Mouse (Mus musculus): ENCODE data around the gene Ctnnd1. TPM values are rescaled to one million over a fixed set of nuclear protein-coding genes. Genes with fewer than 3 reads are reported as not detected.
A peak's percentile ranks its signal among the peaks of the same experiment; 100 is the strongest.

Gene Ctnnd1
- polyA plus RNA-seq, 1 experiment from 2014 or later = 57.2 TPM

GRCm38 (mm10) chr2:84649674-84650073 lies 891 bp downstream of the Ctnnd1 start:
- Histone ChIP-seq H3K27ac (ENCODE audit: low read length) (peak overlapping the region; percentile 90), H3K4me3 (ENCODE audit: low read length) (peak overlapping the region; percentile 69)
- WGBS = 0% methylated on average over 10 of the region's 10 CpGs

GRCm38 (mm10) chr2:84648369-84648768 lies 2.2 kb downstream of the Ctnnd1 start:
- 18% methylated on average over 6 of the region's 6 CpGs for WGBS

More at GRCm38 (mm10) chr2:84649674-84650073, 891 bp downstream of the Ctnnd1 start:
- Histone ChIP-seq H3K9ac (ENCODE audit: low read depth, low read length) (peak overlapping the region; percentile 80), H3K4me1 (ENCODE audit: control insufficient read depth, insufficient read depth, low read length) (0 out of 2 replicates have a peak, but pooled peaks cover 12% of the 10 kb centered on the region), H3K36me3 (ENCODE audit: control insufficient read depth, insufficient read depth, low read length) (no peaks in the 10 kb centered on the region), H3K27me3 (replicated peaks; ENCODE audit: control insufficient read depth, insufficient read depth, low read length) (no peaks in the 10 kb centered on the region), H3K4me2 (ENCODE audit: low read depth, low read length) (peak overlapping the region; percentile 52), H3K9me3 (ENCODE audit: control insufficient read depth, low read length) (no peaks in the 10 kb centered on the region)
- peak; percentile 51; the same call in 1 of the 2 replicates for ATAC-seq

GRCm38 (mm10) chr2:84647051-84647568 lies 3.5 kb downstream of the Ctnnd1 start:
- H3K4me3 ChIP-seq (ENCODE audit: low read length) = peak overlapping the region; percentile 25
- no peak overlapping the region for H3K27ac ChIP-seq (ENCODE audit: low read length)
- WGBS = 79% methylated on average over 6 of the region's 6 CpGs
- peak overlapping the region; percentile 14; the same call in 1 of the 2 replicates for H3K9ac ChIP-seq (ENCODE audit: low read depth, low read length)
- no peaks in the 10 kb centered on the region for H3K9me3 ChIP-seq (ENCODE audit: control insufficient read depth, low read length)
- ATAC-seq = no peak
- peaks cover 22% of the 10 kb centered on the region for H3K4me1 ChIP-seq (ENCODE audit: control insufficient read depth, insufficient read depth, low read length)
- no peaks in the 10 kb centered on the region for H3K36me3 ChIP-seq (ENCODE audit: control insufficient read depth, insufficient read depth, low read length)
- H3K27me3 ChIP-seq (replicated peaks; ENCODE audit: control insufficient read depth, insufficient read depth, low read length) = no peaks in the 10 kb centered on the region
- peak overlapping the region; percentile 68 for H3K4me2 ChIP-seq (ENCODE audit: low read depth, low read length)

More at GRCm38 (mm10) chr2:84648369-84648768, 2.2 kb downstream of the Ctnnd1 start:
- Histone ChIP-seq H3K4me2 (ENCODE audit: low read depth, low read length) (peak overlapping the region; percentile 68), H3K9me3 (ENCODE audit: control insufficient read depth, low read length) (no peaks in the 10 kb centered on the region), H3K27ac (ENCODE audit: low read length) (no peak overlapping the region), H3K36me3 (ENCODE audit: control insufficient read depth, insufficient read depth, low read length) (no peaks in the 10 kb centered on the region), H3K9ac (ENCODE audit: low read depth, low read length) (peak overlapping the region; percentile 62), H3K27me3 (replicated peaks; ENCODE audit: control insufficient read depth, insufficient read depth, low read length) (no peaks in the 10 kb centered on the region), H3K4me3 (ENCODE audit: low read length) (peak overlapping the region; percentile 51), H3K4me1 (ENCODE audit: control insufficient read depth, insufficient read depth, low read length) (peaks cover 17% of the 10 kb centered on the region; the same call in 1 of the 2 replicates)
- no peak for ATAC-seq

- H3K4me3 ChIP-seq (ENCODE audit: low read length) = no peak overlapping the region
- ATAC-seq = no peak
These were observed 4.4 kb downstream of the Ctnnd1 start for GRCm38 (mm10) chr2:84646138-84646537.

GRCm38 (mm10) chr2:84640833-84641232 lies 9.7 kb downstream of the Ctnnd1 start:
- Histone ChIP-seq H3K9ac (ENCODE audit: low read depth, low read length) (no peak overlapping the region), H3K4me1 (ENCODE audit: control insufficient read depth, insufficient read depth, low read length) (peaks cover 63% of the 10 kb centered on the region), H3K9me3 (ENCODE audit: control insufficient read depth, low read length) (no peaks in the 10 kb centered on the region), H3K36me3 (ENCODE audit: control insufficient read depth, insufficient read depth, low read length) (no peaks in the 10 kb centered on the region), H3K4me3 (ENCODE audit: low read length) (no peak overlapping the region), H3K27me3 (replicated peaks; ENCODE audit: control insufficient read depth, insufficient read depth, low read length) (no peaks in the 10 kb centered on the region), H3K4me2 (ENCODE audit: low read depth, low read length) (no peak overlapping the region), H3K27ac (ENCODE audit: low read length) (no peak overlapping the region)
- ATAC-seq = no peak

More at GRCm38 (mm10) chr2:84646138-84646537, 4.4 kb downstream of the Ctnnd1 start:
- 60% methylated on average over 1 of the region's 1 CpGs for WGBS
- Histone ChIP-seq H3K9me3 (ENCODE audit: control insufficient read depth, low read length) (no peaks in the 10 kb centered on the region), H3K36me3 (ENCODE audit: control insufficient read depth, insufficient read depth, low read length) (no peaks in the 10 kb centered on the region), H3K4me2 (ENCODE audit: low read depth, low read length) (no peak overlapping the region), H3K9ac (ENCODE audit: low read depth, low read length) (no peak overlapping the region), H3K27me3 (replicated peaks; ENCODE audit: control insufficient read depth, insufficient read depth, low read length) (no peaks in the 10 kb centered on the region), H3K27ac (ENCODE audit: low read length) (no peak overlapping the region), H3K4me1 (ENCODE audit: control insufficient read depth, insufficient read depth, low read length) (peaks cover 31% of the 10 kb centered on the region)

GRCm38 (mm10) chr2:84638428-84639220 lies 11.9 kb downstream of the Ctnnd1 start:
- WGBS = 40% methylated on average over 5 of the region's 5 CpGs
- Histone ChIP-seq H3K27ac (ENCODE audit: low read length) (peak overlapping the region; percentile 98), H3K9me3 (ENCODE audit: control insufficient read depth, low read length) (no peaks in the 10 kb centered on the region), H3K27me3 (replicated peaks; ENCODE audit: control insufficient read depth, insufficient read depth, low read length) (no peaks in the 10 kb centered on the region), H3K4me1 (ENCODE audit: control insufficient read depth, insufficient read depth, low read length) (peaks cover 74% of the 10 kb centered on the region), H3K36me3 (ENCODE audit: control insufficient read depth, insufficient read depth, low read length) (no peaks in the 10 kb centered on the region), H3K4me2 (ENCODE audit: low read depth, low read length) (peak overlapping the region; percentile 59; the same call in 1 of the 2 replicates), H3K9ac (ENCODE audit: low read depth, low read length) (no peak overlapping the region), H3K4me3 (ENCODE audit: low read length) (no peak overlapping the region)
- ATAC-seq = no peak

- Histone ChIP-seq H3K27me3 (replicated peaks; ENCODE audit: control insufficient read depth, insufficient read depth, low read length) (no peaks in the 10 kb centered on the region), H3K9me3 (ENCODE audit: control insufficient read depth, low read length) (no peaks in the 10 kb centered on the region), H3K4me1 (ENCODE audit: control insufficient read depth, insufficient read depth, low read length) (peaks cover 75% of the 10 kb centered on the region), H3K4me3 (ENCODE audit: low read length) (no peak overlapping the region; the same call in 1 of the 2 replicates), H3K36me3 (ENCODE audit: control insufficient read depth, insufficient read depth, low read length) (no peaks in the 10 kb centered on the region), H3K4me2 (ENCODE audit: low read depth, low read length) (peak overlapping the region; percentile 59), H3K9ac (ENCODE audit: low read depth, low read length) (peak overlapping the region; percentile 20; the same call in 1 of the 2 replicates), H3K27ac (ENCODE audit: low read length) (peak overlapping the region; percentile 98)
- ATAC-seq = no peak
- 19% methylated on average over 7 of the region's 7 CpGs for WGBS
These were observed 13.0 kb downstream of the Ctnnd1 start for GRCm38 (mm10) chr2:84637452-84638165.

GRCm38 (mm10) chr2:84636231-84636741 lies 14.3 kb downstream of the Ctnnd1 start:
- peak overlapping the region; percentile 57 for H3K9ac ChIP-seq (ENCODE audit: low read depth, low read length)
- peaks cover 73% of the 10 kb centered on the region for H3K4me1 ChIP-seq (ENCODE audit: control insufficient read depth, insufficient read depth, low read length)
- no peaks in the 10 kb centered on the region for H3K9me3 ChIP-seq (ENCODE audit: control insufficient read depth, low read length)
- 11% methylated on average over 8 of the region's 8 CpGs for WGBS
- peak overlapping the region; percentile 98 for H3K27ac ChIP-seq (ENCODE audit: low read length)
- no peaks in the 10 kb centered on the region for H3K27me3 ChIP-seq (replicated peaks; ENCODE audit: control insufficient read depth, insufficient read depth, low read length)
- peak overlapping the region; percentile 59 for H3K4me2 ChIP-seq (ENCODE audit: low read depth, low read length)
- peak overlapping the region; percentile 31 for H3K4me3 ChIP-seq (ENCODE audit: low read length)
- no peaks in the 10 kb centered on the region for H3K36me3 ChIP-seq (ENCODE audit: control insufficient read depth, insufficient read depth, low read length)
- ATAC-seq = peak; percentile 84

GRCm38 (mm10) chr2:84635611-84636010 lies 15.0 kb downstream of the Ctnnd1 start:
- Histone ChIP-seq H3K27ac (ENCODE audit: low read length) (peak overlapping the region; percentile 98), H3K4me1 (ENCODE audit: control insufficient read depth, insufficient read depth, low read length) (peaks cover 68% of the 10 kb centered on the region), H3K4me3 (ENCODE audit: low read length) (peak overlapping the region; percentile 31), H3K9me3 (ENCODE audit: control insufficient read depth, low read length) (no peaks in the 10 kb centered on the region), H3K9ac (ENCODE audit: low read depth, low read length) (peak overlapping the region; percentile 63), H3K4me2 (ENCODE audit: low read depth, low read length) (peak overlapping the region; percentile 59), H3K36me3 (ENCODE audit: control insufficient read depth, insufficient read depth, low read length) (no peaks in the 10 kb centered on the region), H3K27me3 (replicated peaks; ENCODE audit: control insufficient read depth, insufficient read depth, low read length) (no peaks in the 10 kb centered on the region)
- 0% methylated on average over 2 of the region's 2 CpGs for WGBS
- peak; percentile 92 for ATAC-seq
